Mouse (Mus musculus): ENCODE measurements at regions not wholly inside any gene's neighbourhood (a gene's known extent, or its start where the extent isn't known, plus 50 kb on each side); places are given as distances from the start of the nearest gene placed in this dataset.

GRCm38 (mm10) chr14:71895468-71895867, 596.2 kb downstream of the Gm9195 start:
- no peak for DNase-seq (ENCODE audit: low read depth)

- DNase-seq (ENCODE audit: low read depth) = no peak
Observed at GRCm38 (mm10) chr14:71894811-71895210, 596.8 kb downstream of the Gm9195 start.

DNA sequence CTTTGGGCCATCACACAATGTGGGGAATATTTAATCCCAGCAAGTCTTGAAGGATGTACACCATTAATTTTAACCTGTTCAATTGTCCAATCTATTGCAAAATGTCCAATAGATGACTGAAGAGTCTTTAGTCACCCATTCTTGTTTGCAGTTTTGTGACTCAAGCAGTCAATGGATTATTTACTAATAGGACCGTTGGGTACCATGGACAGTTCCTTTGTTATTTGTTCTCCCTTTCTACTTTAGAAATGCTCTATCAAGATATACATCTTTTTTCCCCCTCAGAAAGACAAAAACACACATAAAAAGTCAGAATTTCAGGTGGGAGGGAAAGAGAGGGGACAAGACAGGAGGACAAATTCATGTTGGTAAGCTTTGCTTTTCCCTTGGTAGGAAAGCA, 598.3 kb downstream of the Gm9195 start:
- no peak for DNase-seq (ENCODE audit: low read depth)

- no peak for DNase-seq (ENCODE audit: low read depth)
Observed at GRCm38 (mm10) chr14:71891667-71892066, 600.0 kb downstream of the Gm9195 start.

GRCm38 (mm10) chr14:71882871-71883270, 608.8 kb downstream of the Gm9195 start:
- no peak for DNase-seq (ENCODE audit: low read depth)

DNA sequence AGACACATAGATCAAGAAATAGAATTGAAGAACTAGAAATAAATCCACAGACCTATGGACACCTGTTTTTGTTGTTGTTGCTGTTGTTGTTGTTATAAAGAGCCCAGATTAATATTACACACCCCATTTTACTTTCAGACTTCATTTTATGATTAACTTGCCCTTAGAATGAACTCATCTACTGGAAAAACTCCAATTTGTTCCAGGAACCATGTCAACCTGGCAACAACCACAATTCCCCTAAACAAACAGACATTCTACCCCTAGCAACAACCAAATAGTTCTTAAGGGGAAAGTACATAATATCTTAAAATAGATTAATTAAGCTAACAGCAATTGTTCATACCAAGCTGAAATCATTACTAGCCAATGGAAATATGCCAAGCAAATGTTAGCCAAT, 646.1 kb downstream of the Gm9195 start:
- DNase-seq (ENCODE audit: low read depth) = no peak

- DNase-seq (ENCODE audit: low read depth) = no peak
Observed at GRCm38 (mm10) chr14:71808863-71809487, 682.7 kb downstream of the Gm9195 start.

GRCm38 (mm10) chr14:71805624-71806023, 686.0 kb downstream of the Gm9195 start:
- DNase-seq (ENCODE audit: low read depth) = no peak

GRCm38 (mm10) chr14:71799861-71800260, 691.8 kb downstream of the Gm9195 start:
- no peak for DNase-seq (ENCODE audit: low read depth)

DNA sequence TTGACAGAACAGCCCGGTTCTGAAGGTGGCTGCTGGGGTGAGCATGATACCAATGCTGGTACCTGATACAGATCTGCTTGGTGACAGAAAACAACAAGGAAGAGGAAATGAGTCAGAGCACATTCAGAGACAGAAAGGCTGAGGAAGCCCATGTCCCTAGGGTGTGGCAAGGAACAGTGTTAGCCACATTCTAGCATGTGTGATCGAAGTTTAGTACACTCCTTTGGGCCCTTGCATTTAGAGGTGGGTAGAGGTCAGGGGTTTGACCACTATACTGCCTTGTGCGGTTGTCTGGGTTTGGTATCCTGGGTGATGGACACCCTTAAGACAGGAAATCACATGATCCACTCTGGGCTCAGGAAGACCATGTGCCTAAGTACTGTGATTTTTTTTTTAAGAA, 695.9 kb downstream of the Gm9195 start:
- no peak for DNase-seq (ENCODE audit: low read depth)

DNA sequence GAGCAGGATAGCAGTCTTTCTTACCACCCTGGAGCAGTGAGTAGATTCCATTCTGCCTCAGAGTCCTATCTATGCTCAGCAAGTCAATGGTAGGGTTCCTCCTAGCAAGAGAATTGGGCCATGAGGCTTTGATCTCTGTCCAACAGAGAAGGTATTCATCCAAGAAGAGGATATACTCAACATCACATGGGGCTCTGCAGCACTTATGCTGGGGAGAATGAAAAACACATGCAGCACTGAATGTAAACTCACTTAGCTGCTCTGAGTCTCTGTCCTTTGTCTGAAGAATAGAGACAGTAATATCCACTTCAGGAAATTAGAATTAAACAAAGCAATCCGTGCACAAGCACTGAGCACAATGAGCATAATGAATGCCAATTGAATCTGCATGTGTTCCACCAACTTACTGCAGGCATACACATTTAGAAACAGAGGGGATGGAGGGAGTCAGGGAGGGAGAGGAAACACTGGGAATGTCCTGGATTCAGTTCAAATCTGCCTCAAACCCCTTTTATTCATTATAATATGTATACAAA, 714.6 kb downstream of the Gm9195 start:
- DNase-seq (ENCODE audit: low read depth) = no peak

DNA sequence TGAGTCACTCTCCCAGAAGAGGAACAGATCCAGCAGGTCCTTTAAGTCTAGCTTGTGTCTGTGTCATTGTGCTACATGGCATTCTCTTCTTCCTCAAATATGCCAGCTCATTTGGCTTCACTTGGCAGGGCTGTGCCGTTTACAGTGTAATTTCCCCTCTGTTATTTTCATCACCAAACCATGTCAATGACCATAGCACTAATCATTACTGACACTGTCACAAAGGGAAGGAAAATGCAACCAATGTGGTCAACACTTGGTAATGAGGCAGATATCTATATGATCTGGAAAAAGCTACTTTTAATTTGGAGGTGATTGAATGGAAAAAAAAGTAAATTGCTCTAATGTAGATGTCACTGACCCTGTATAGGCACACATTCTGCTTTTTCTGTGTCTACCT, 724.8 kb downstream of the Gm9195 start:
- DNase-seq (ENCODE audit: low read depth) = no peak

- no peak for DNase-seq (ENCODE audit: low read depth)
Observed at GRCm38 (mm10) chr14:71728542-71728941, 763.1 kb downstream of the Gm9195 start.

DNA sequence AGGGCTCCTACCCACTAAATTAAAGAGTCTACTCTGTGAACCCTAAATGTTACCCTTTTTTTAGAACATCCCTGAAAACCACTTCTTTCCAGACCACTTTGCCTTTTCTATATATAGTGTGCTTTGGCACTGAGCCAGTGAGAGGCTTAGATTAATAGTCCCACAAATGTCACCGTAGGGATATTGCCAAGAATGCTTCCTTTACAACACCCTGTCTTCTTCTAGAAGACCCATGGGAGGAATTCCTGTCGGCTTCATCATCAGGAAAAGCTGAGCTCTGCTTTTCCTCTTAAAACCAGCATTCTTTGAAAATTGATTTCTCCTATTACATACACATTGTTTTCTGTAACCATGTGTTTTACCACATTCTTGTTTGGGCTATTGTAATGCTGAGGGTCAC, 768.1 kb downstream of the Gm9195 start:
- no peak for DNase-seq (ENCODE audit: low read depth)

- no peak for DNase-seq (ENCODE audit: low read depth)
Observed at GRCm38 (mm10) chr14:71709528-71710289, 781.9 kb downstream of the Gm9195 start.

DNA sequence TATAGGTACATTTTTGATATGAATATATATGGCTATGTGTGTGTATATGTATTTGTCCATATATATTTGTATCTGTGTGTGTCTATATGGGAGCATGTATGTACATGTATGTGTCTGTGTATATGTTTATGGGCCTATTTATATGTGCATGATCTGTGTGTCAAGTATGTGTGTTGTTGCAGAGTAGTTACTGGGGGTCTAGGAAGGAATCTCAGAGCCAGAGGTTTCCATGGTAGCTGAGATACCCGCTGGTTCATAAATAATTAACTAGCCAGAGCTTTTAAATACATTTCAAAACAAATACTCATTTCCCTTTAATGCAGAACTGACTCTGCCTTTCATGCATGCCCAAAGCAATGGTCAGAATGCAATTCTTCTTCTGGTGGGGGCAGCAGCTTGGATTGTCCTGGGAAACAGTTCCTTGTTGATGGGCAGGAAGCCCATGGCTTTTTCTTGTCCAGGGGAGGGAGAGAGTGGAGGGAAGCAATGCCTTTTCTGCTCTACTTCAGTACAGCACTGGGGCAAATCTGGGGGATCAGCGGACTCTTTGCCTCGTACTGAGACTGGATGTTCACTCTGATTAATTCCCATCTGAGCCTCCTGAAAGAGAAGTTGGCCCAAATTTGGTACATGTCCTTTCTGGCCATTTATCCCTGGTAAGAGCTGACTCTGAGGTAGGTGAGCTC, 798.7 kb downstream of the Gm9195 start:
- DNase-seq (ENCODE audit: low read depth) = no peak

GRCm38 (mm10) chr14:71674564-71674963, 817.1 kb downstream of the Gm9195 start:
- DNase-seq (ENCODE audit: low read depth) = no peak

GRCm38 (mm10) chr14:71673837-71674236, 817.8 kb downstream of the Gm9195 start:
- DNase-seq (ENCODE audit: low read depth) = no peak

DNA sequence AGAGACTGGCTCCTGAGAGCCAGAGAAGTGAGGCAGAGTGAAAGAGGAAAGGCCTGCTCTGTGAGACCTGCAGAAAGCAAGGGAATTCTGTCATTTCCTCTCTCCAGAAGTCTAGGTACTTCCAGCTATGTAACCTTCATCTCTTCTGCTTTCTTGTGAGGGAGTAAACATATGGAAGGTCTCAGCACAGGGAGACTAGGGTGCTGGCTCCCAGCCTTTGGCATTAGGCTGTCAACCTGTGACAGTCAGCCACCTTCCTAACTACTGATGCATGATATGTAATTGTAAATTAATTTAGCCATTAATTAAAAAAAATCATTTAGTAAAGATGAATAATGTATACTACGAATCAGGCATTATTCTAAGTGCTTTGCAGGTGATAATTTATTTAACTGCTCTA, 819.2 kb downstream of the Gm9195 start:
- DNase-seq (ENCODE audit: low read depth) = no peak

DNA sequence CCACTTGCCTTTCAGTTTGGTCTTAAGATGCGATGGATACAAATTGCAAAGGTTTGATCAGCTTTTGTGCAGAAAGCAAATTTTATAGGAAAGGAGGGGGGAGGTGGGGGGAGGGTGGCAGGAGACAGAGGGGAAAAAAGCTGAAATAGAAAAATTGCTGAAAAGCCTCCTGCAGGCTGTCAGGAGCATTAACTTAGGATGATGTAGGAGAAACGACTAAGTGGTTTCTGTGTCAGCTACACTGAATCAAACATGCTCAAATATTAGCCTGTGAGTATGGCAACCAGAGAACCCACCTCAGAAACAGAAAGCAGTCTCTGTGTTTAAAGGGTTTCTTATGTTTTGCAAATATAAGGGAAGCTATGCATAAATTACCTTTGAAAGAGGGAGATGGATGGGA, 819.6 kb downstream of the Gm9195 start:
- no peak for DNase-seq (ENCODE audit: low read depth)

DNA sequence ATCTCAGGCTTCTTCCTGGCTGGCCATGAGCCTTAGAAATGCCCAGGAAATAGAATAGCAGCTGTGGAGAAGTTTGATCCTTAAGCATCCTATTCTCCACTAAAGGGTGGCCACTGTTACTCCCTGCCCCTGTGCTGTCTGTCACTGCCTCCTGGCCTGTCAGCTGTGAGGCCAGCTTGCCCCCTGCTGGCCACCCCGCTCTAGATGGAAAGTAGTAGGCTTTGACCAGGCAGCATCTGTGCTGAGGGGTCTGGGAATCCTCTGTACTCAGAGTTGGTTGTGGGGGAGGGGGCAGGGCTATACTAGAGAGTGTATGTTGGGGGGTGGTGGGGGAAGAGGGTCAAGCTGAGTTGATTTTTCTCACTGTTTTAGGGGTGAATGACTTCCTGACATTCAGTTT, 821.2 kb downstream of the Gm9195 start:
- no peak for DNase-seq (ENCODE audit: low read depth)

GRCm38 (mm10) chr14:71666656-71667055, 825.0 kb downstream of the Gm9195 start:
- no peak for DNase-seq (ENCODE audit: low read depth)

GRCm38 (mm10) chr14:71660166-71660565, 831.5 kb downstream of the Gm9195 start:
- no peak for DNase-seq (ENCODE audit: low read depth)

All from fibroblast of lung, adult 2 months (primary cell).